ENCODE assay signal across 8 mouse cellular contexts in the genomic region with DNA sequence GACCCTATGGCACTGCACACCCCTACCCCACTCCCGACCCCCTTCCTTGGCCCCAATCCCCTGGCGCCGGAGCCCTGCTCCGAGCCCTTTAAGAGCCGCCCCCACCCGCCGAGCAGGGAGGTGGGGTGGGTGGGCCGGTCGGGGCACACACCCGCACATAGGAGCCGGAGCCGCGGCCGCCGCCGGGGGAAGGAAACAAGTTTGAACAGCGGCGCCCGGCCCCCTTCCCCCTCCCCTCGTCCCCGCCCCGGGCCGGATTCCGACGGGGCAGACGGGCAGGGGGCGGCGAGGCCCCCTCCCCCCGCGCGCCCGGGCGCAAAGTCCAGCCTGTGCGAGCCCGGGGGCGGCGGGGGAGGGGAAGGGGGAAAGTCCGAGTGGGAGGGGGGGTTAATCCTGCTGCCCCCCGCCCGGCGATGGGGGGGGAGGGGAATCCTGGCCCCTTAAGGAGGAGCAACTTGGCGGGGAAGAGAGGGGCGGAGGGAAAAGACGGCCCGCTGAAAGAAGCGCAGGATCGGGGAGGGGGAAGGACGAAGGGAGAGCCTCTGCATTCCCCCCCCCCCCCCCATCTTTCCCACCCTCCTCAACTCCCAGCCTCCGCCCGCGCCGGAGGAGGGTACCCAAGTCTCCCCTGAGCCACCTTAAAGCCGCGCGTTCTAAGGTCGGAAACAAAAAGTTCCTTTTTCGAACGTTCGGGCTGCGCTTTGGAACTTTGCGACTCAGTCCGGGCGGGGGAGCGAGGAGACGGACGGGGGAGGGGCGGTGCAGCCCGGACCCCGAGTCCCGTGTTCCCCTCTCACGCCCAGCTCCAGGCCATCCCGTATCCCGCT. TPM values are rescaled to one million over a fixed set of nuclear protein-coding genes. Genes with fewer than 3 reads are reported as not detected.
DNase-seq lines count a peak whose midpoint lies in the region; ATAC-seq and TF ChIP-seq lines count a peak whose summit lies in the region.

No protein-coding gene starts in this region.

- 0% methylated on average over 37 of the region's 73 CpGs for WGBS in embryonic facial prominence, embryonic 15.5 days
- under 1% methylated on average over 37 of the region's 73 CpGs for WGBS in heart, embryonic 14.5 days
- under 1% methylated on average over 52 of the region's 73 CpGs for WGBS in kidney, postnatal 0 days
- WGBS in neural tube, embryonic 15.5 days, result 1% methylated on average over 59 of the region's 73 CpGs

- H3K9ac ChIP-seq in embryonic facial prominence, embryonic 15.5 days, result peak overlapping the region; percentile 90
- peak overlapping the region; percentile 99 for H3K9ac ChIP-seq in heart, embryonic 14.5 days (ENCODE audit: low read length)
- peak overlapping the region; percentile 97 for H3K9ac ChIP-seq in kidney, postnatal 0 days (ENCODE audit: low read depth, low read length)
- H3K9ac ChIP-seq in neural tube, embryonic 15.5 days (replicated peaks), result peak overlapping the region; percentile 70

- peak overlapping the region; percentile 86 for H3K4me2 ChIP-seq in embryonic facial prominence, embryonic 15.5 days (replicated peaks)
- peak overlapping the region; percentile 97 for H3K4me2 ChIP-seq in heart, embryonic 14.5 days (ENCODE audit: low read length)
- peak overlapping the region; percentile 81 for H3K4me2 ChIP-seq in kidney, postnatal 0 days (ENCODE audit: low read length)
- peak overlapping the region; percentile 96 for H3K4me2 ChIP-seq in neural tube, embryonic 15.5 days

- TF ChIP-seq CTCF in kidney, postnatal 0 days (IDR thresholded peaks at IDR 0.05; ENCODE audit: low read depth), result no peak

- peak; percentile 82 for DNase-seq in CD4-positive helper T cell, adult 2 months (ENCODE audit: low read depth, low spot score)
- peak; percentile 85 for DNase-seq in adrenal gland, postnatal 10 days
- DNase-seq in kidney, postnatal 0 days (ENCODE audit: low spot score), result peak; percentile 91
- DNase-seq in lung, adult 18-20 months, result peak; percentile 77 to 81
- peak; percentile 75 to 77 for DNase-seq in thymus, postnatal 10 days (ENCODE audit: low spot score in 2 of 2)

- H3K9me3 ChIP-seq in embryonic facial prominence, embryonic 15.5 days (replicated peaks), result no peaks in the 10 kb centered on the region
- no peaks in the 10 kb centered on the region for H3K9me3 ChIP-seq in heart, embryonic 14.5 days (ENCODE audit: control insufficient read depth, low read length)
- no peaks in the 10 kb centered on the region for H3K9me3 ChIP-seq in kidney, postnatal 0 days (replicated peaks; ENCODE audit: low read length)
- H3K9me3 ChIP-seq in neural tube, embryonic 15.5 days (replicated peaks), result no peaks in the 10 kb centered on the region

- H3K27me3 ChIP-seq in embryonic facial prominence, embryonic 15.5 days, result no peaks in the 10 kb centered on the region
- no peaks in the 10 kb centered on the region for H3K27me3 ChIP-seq in heart, embryonic 14.5 days (ENCODE audit: control insufficient read depth, insufficient read depth, low read length)
- no peaks in the 10 kb centered on the region for H3K27me3 ChIP-seq in kidney, postnatal 0 days (ENCODE audit: insufficient read depth, low read length)
- no peaks in the 10 kb centered on the region for H3K27me3 ChIP-seq in neural tube, embryonic 15.5 days (replicated peaks)

- peak overlapping the region; percentile 97 for H3K4me3 ChIP-seq in embryonic facial prominence, embryonic 15.5 days (replicated peaks)
- peak overlapping the region; percentile 87 to 100 for H3K4me3 ChIP-seq in heart, embryonic 14.5 days (ENCODE audit: control insufficient read depth in 1 of 2, insufficient read depth in 1 of 2, low read depth in 1 of 2, low read length in 2 of 2)
- H3K4me3 ChIP-seq in kidney, postnatal 0 days (replicated peaks; ENCODE audit: low read depth, low read length), result peak overlapping the region; percentile 97
- H3K4me3 ChIP-seq in neural tube, embryonic 15.5 days (replicated peaks), result peak overlapping the region; percentile 85

- peak overlapping the region; percentile 99 for H3K27ac ChIP-seq in embryonic facial prominence, embryonic 15.5 days (replicated peaks)
- H3K27ac ChIP-seq in heart, embryonic 14.5 days (replicated peaks in 1 of 2; ENCODE audit: control insufficient read depth in 1 of 2, insufficient read depth in 1 of 2, low read depth in 2 of 2, low read length in 2 of 2), result peak overlapping the region; percentile 97 to 98
- H3K27ac ChIP-seq in kidney, postnatal 0 days, result peak overlapping the region; percentile 96
- H3K27ac ChIP-seq in neural tube, embryonic 15.5 days (replicated peaks), result peak overlapping the region; percentile 90

- peak; percentile 76 for ATAC-seq in embryonic facial prominence, embryonic 15.5 days (ENCODE audit: insufficient number of reproducible peaks, low FRiP score, low TSS enrichment, low read depth)
- ATAC-seq in heart, embryonic 14.5 days (ENCODE audit: insufficient number of reproducible peaks, insufficient read depth, low FRiP score, low read depth), result peak; percentile 51
- ATAC-seq in kidney, postnatal 0 days (replicated peaks; ENCODE audit: low FRiP score, low read depth), result peak; percentile 66
- peak; percentile 43 for ATAC-seq in neural tube, embryonic 15.5 days (ENCODE audit: low FRiP score)

- H3K4me1 ChIP-seq in embryonic facial prominence, embryonic 15.5 days, result peaks cover 59% of the 10 kb centered on the region
- peaks cover 23 to 43% of the 10 kb centered on the region in 2 experiments for H3K4me1 ChIP-seq in heart, embryonic 14.5 days (ENCODE audit: control insufficient read depth in 2 of 2, insufficient read depth in 2 of 2, low read length in 2 of 2)
- H3K4me1 ChIP-seq in kidney, postnatal 0 days (replicated peaks; ENCODE audit: insufficient read depth, low read length), result peaks cover 36% of the 10 kb centered on the region
- peaks cover 76% of the 10 kb centered on the region for H3K4me1 ChIP-seq in neural tube, embryonic 15.5 days

- peaks cover 17% of the 10 kb centered on the region for H3K36me3 ChIP-seq in embryonic facial prominence, embryonic 15.5 days
- H3K36me3 ChIP-seq in heart, embryonic 14.5 days (ENCODE audit: control insufficient read depth, insufficient read depth, low read length), result peaks cover 19% of the 10 kb centered on the region
- peaks cover 14% of the 10 kb centered on the region for H3K36me3 ChIP-seq in kidney, postnatal 0 days (ENCODE audit: insufficient read depth, low read length)
- no peaks in the 10 kb centered on the region for H3K36me3 ChIP-seq in neural tube, embryonic 15.5 days

RNA-seq across cellular contexts. Expression of a gene that starts 1.0 kb away (rescaled TPM):
- 10 to 100 TPM; 33.0 to 42.3 TPM for total RNA-seq in adrenal gland, postnatal 10 days (2021)
- 21.0 and 22.1 TPM in 2 replicates for polyA plus RNA-seq in embryonic facial prominence, embryonic 15.5 days (2015; fragmentation: Nextera tagmentation; extraction: Ambion mirVana)
- polyA plus RNA-seq in heart, embryonic 14.5 days (2014; fragmentation: Nextera tagmentation; extraction: Ambion mirVana), result 14.4 and 17.4 TPM in 2 replicates
- 12.7 and 18.6 TPM in 2 replicates for polyA plus RNA-seq in kidney, postnatal 0 days (2015; fragmentation: Nextera tagmentation; extraction: Ambion mirVana)
- 3.7 and 6.5 TPM in 2 replicates for polyA plus RNA-seq in neural tube, embryonic 15.5 days (2015; fragmentation: Nextera tagmentation; extraction: Ambion mirVana)

RNA-seq across cellular contexts. Expression of a gene that starts 11.9 kb away (rescaled TPM):
- 10 to 100 TPM; 92.5 to 96.7 TPM for total RNA-seq in adrenal gland, postnatal 10 days (2021)
- polyA plus RNA-seq in embryonic facial prominence, embryonic 15.5 days (2015; fragmentation: Nextera tagmentation; extraction: Ambion mirVana), result 11.5 and 13.0 TPM in 2 replicates
- 10.0 and 12.2 TPM in 2 replicates for polyA plus RNA-seq in heart, embryonic 14.5 days (2014; fragmentation: Nextera tagmentation; extraction: Ambion mirVana)
- 7.8 and 9.8 TPM in 2 replicates for polyA plus RNA-seq in kidney, postnatal 0 days (2015; fragmentation: Nextera tagmentation; extraction: Ambion mirVana)
- 16.0 and 16.3 TPM in 2 replicates for polyA plus RNA-seq in neural tube, embryonic 15.5 days (2015; fragmentation: Nextera tagmentation; extraction: Ambion mirVana)

RNA-seq across cellular contexts. Expression of a gene that starts 18.0 kb away (rescaled TPM):
- total RNA-seq in adrenal gland, postnatal 10 days (2021), result 100 to 1,000 TPM in 1 of 2 experiments, 10 to 100 TPM in 1; 92.7 to 116 TPM
- polyA plus RNA-seq in embryonic facial prominence, embryonic 15.5 days (2015; fragmentation: Nextera tagmentation; extraction: Ambion mirVana), result 46.3 and 50.6 TPM in 2 replicates
- 25.4 and 28.4 TPM in 2 replicates for polyA plus RNA-seq in heart, embryonic 14.5 days (2014; fragmentation: Nextera tagmentation; extraction: Ambion mirVana)
- polyA plus RNA-seq in kidney, postnatal 0 days (2015; fragmentation: Nextera tagmentation; extraction: Ambion mirVana), result 22.0 and 23.3 TPM in 2 replicates
- 33.3 and 37.2 TPM in 2 replicates for polyA plus RNA-seq in neural tube, embryonic 15.5 days (2015; fragmentation: Nextera tagmentation; extraction: Ambion mirVana)

RNA-seq across cellular contexts. Expression of a gene that starts 28.3 kb away (rescaled TPM):
- total RNA-seq in adrenal gland, postnatal 10 days (2021), result 10 to 100 TPM in 1 of 2 experiments, 1 to 10 TPM in 1; 9.2 to 11.8 TPM
- 3.3 TPM in 2 replicates for polyA plus RNA-seq in embryonic facial prominence, embryonic 15.5 days (2015; fragmentation: Nextera tagmentation; extraction: Ambion mirVana)
- polyA plus RNA-seq in heart, embryonic 14.5 days (2014; fragmentation: Nextera tagmentation; extraction: Ambion mirVana), result 2.3 and 2.4 TPM in 2 replicates
- 1.9 and 2.1 TPM in 2 replicates for polyA plus RNA-seq in kidney, postnatal 0 days (2015; fragmentation: Nextera tagmentation; extraction: Ambion mirVana)
- 1.7 and 2.3 TPM in 2 replicates for polyA plus RNA-seq in neural tube, embryonic 15.5 days (2015; fragmentation: Nextera tagmentation; extraction: Ambion mirVana)

RNA-seq across cellular contexts. Expression of a gene that starts 29.1 kb away (rescaled TPM):
- total RNA-seq in adrenal gland, postnatal 10 days (2021), result 10 to 100 TPM; 14.8 to 16.9 TPM
- 13.2 and 14.7 TPM in 2 replicates for polyA plus RNA-seq in embryonic facial prominence, embryonic 15.5 days (2015; fragmentation: Nextera tagmentation; extraction: Ambion mirVana)
- polyA plus RNA-seq in heart, embryonic 14.5 days (2014; fragmentation: Nextera tagmentation; extraction: Ambion mirVana), result 4.8 and 5.7 TPM in 2 replicates
- polyA plus RNA-seq in kidney, postnatal 0 days (2015; fragmentation: Nextera tagmentation; extraction: Ambion mirVana), result 13.9 and 15.6 TPM in 2 replicates
- 16.7 and 17.7 TPM in 2 replicates for polyA plus RNA-seq in neural tube, embryonic 15.5 days (2015; fragmentation: Nextera tagmentation; extraction: Ambion mirVana)

Comparison
In these comparisons a context has a peak if more than half of its experiments do, and no peak if none do; other contexts are left out.
1. Peak in every context shown above with its lines: DNase-seq, ATAC-seq, H3K4me3 ChIP-seq and H3K27ac ChIP-seq.